Mouse (Mus musculus): ENCODE data around the gene Zfp526. TPM values are rescaled to one million over a fixed set of nuclear protein-coding genes. Genes with fewer than 3 reads are reported as not detected.

The Zfp526 gene
- total and polyA plus RNA-seq, 3 experiments = 9.5 to 14.8 TPM; not detected in 1

DNA sequence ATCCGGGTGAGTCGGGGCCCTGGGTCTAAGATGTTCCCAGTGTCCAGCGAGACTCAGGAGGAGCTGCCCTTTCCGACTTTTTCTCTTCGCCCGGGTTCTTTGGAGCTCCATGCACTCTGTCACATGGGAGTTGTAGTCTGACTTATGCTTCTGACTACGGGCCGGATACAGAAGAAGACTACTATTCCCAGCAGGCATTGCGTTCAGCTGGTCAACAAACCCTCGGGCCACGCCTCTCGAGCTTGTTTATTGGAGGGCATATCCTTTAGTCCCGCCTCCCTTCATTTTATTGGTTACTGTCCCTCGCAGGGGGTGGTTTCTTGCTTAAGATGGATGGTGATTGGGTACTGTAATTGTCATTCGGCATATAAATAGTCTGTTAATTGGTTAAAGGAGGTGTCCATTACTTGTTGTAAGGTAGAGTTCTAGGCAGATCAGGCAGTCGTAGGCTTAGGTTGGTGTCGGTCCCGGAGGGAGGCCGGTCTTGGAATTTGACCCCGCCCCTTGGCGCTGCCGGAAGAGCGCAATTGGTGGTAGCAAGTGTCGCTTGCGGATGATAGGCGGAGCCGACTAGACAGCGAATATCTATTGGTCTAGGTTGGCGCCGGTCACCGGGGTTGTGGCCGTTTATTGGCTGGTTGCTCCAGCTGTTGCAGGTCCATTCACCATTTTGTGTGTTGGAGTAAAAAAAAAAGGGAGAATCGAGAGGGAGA is 46.7 kb downstream of the Zfp526 start (continued):
- TF ChIP-seq USF2 (IDR thresholded peaks at IDR 0.05; ENCODE audit: borderline replicate concordance in 1 of 2, insufficient read depth in 1 of 2, low read depth in 1 of 2, low read length in 2 of 2) (no peak), UBTF (IDR thresholded peaks at IDR 0.05; ENCODE audit: borderline replicate concordance, insufficient read depth, low read depth, low read length) (no peak), TAL1 (IDR thresholded peaks at IDR 0.05; ENCODE audit: low read length) (no peak), POLR2A (IDR thresholded peaks at IDR 0.05; ENCODE audit: control insufficient read depth in 1 of 2, insufficient read depth in 1 of 2, low read depth in 1 of 2, low read length in 2 of 2, poor library complexity in 1 of 2) (peak in 1 of 2 experiments; percentile 53; a peak in 1 of 4 replicates), MXI1 (IDR thresholded peaks at IDR 0.05; ENCODE audit: low read depth, low read length) (no peak), RAD21 (IDR thresholded peaks at IDR 0.05; ENCODE audit: low read depth, low read length) (no peak), MAFK (IDR thresholded peaks at IDR 0.05; ENCODE audit: borderline replicate concordance, low read depth, low read length) (no peak), CHD2 (IDR thresholded peaks at IDR 0.05; ENCODE audit: low read length) (peak; percentile 93), CHD1 (IDR thresholded peaks at IDR 0.05; ENCODE audit: low read depth, low read length) (no peak), POLR2AphosphoS5 (IDR thresholded peaks at IDR 0.05; ENCODE audit: borderline replicate concordance, low read depth, low read length) (no peak), SIN3A (IDR thresholded peaks at IDR 0.05; ENCODE audit: low read length) (peak; percentile 43), JUND (IDR thresholded peaks at IDR 0.05; ENCODE audit: low read depth, low read length) (no peak), EP300 (IDR thresholded peaks at IDR 0.05; ENCODE audit: low read depth in 1 of 2, low read length in 2 of 2) (no peak), E2F4 (IDR thresholded peaks at IDR 0.05; ENCODE audit: borderline replicate concordance, low read depth, low read length) (no peak), MYC (IDR thresholded peaks at IDR 0.05; ENCODE audit: low read depth, low read length) (0 out of 2 replicates have a peak, but pooled peaks have one; percentile 16), HCFC1 (IDR thresholded peaks at IDR 0.05; ENCODE audit: low read depth, low read length) (peak; percentile 97), MAX (IDR thresholded peaks at IDR 0.05; ENCODE audit: low read length) (no peak), MEF2A (IDR thresholded peaks at IDR 0.05; ENCODE audit: extremely low read depth, insufficient replicate concordance, low read depth, low read length, poor library complexity, severe bottlenecking) (no peak), ZC3H11A (IDR thresholded peaks at IDR 0.05; ENCODE audit: low read depth, low read length) (no peak)

DNA sequence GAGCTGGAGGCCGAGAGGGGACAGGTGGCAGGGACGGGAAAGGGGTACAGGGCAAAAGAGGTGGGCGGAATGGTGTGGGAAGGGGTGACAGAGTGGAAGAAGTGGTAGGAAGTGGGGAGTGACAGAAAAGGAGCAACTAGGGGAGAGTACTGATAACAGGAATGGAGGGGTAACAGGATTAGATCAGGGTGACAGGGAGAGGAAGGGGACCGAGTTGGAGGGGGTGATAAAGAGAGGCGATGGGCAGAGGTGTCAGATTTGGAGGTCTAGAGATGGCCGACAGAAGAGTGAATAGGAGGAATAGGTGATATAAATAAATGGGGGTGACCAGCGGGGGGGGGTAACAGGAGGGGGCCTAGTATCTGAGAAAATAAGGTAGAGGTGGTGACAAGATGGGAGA is 47.4 kb downstream of the Zfp526 start:
- Histone ChIP-seq H3K27ac (ENCODE audit: control insufficient read depth, low read depth, low read length) (peak overlapping the region; percentile 85), H3K4me1 (ENCODE audit: control insufficient read depth in 1 of 2, insufficient read depth in 2 of 2, low read length in 2 of 2) (peaks cover 12 to 40% of the 10 kb centered on the region in 2 experiments; a peak in 3 of 4 replicates), H3K9me3 (replicated peaks; ENCODE audit: insufficient read depth, low read length) (no peaks in the 10 kb centered on the region), H3K4me3 (ENCODE audit: control insufficient read depth in 1 of 2, insufficient read depth in 1 of 2, low read depth in 2 of 2, low read length in 2 of 2) (peak overlapping the region; percentile 66 to 85), H3K36me3 (ENCODE audit: control insufficient read depth in 1 of 2, insufficient read depth in 2 of 2, low read length in 2 of 2) (peaks cover 0 to 30% of the 10 kb centered on the region in 2 experiments; a peak in 2 of 4 replicates), H3K9ac (ENCODE audit: control insufficient read depth, low read depth, low read length, poor library complexity, severe bottlenecking) (peak overlapping the region; percentile 84), H3K79me2 (ENCODE audit: control insufficient read depth, insufficient read depth, low read length, poor library complexity) (peaks cover 28% of the 10 kb centered on the region), H3K27me3 (ENCODE audit: control insufficient read depth in 1 of 2, insufficient read depth in 2 of 2, low read length in 2 of 2) (no peaks in the 10 kb centered on the region)
- DNase-seq (ENCODE audit: low read depth, low spot score) = no peak
- TF ChIP-seq POLR2A (IDR thresholded peaks at IDR 0.05; ENCODE audit: control insufficient read depth in 1 of 2, insufficient read depth in 1 of 2, low read depth in 1 of 2, low read length in 2 of 2, poor library complexity in 1 of 2) = 0 out of 4 replicates have a peak, but pooled peaks of 1 of the 2 experiments have one; percentile 19
- no peak for TF ChIP-seq UBTF (IDR thresholded peaks at IDR 0.05; ENCODE audit: borderline replicate concordance, insufficient read depth, low read depth, low read length)
- TF ChIP-seq POLR2AphosphoS5 (IDR thresholded peaks at IDR 0.05; ENCODE audit: borderline replicate concordance, low read depth, low read length) = no peak
- TF ChIP-seq RAD21 (IDR thresholded peaks at IDR 0.05; ENCODE audit: low read depth, low read length) = no peak
- 0 out of 2 replicates have a peak, but pooled peaks have one; percentile 6 for TF ChIP-seq TCF12 (IDR thresholded peaks at IDR 0.05; ENCODE audit: low read depth, low read length)
- TF ChIP-seq EP300 (IDR thresholded peaks at IDR 0.05; ENCODE audit: low read depth in 1 of 2, low read length in 2 of 2) = peak in 1 of 2 experiments; percentile 9; a peak in 1 of 4 replicates
- peak; percentile 32; the same call in 1 of the 2 replicates for TF ChIP-seq RCOR1 (IDR thresholded peaks at IDR 0.05; ENCODE audit: low read depth, low read length)
- peak; percentile 53 for TF ChIP-seq MXI1 (IDR thresholded peaks at IDR 0.05; ENCODE audit: low read depth, low read length)
- TF ChIP-seq MEF2A (IDR thresholded peaks at IDR 0.05; ENCODE audit: extremely low read depth, insufficient replicate concordance, low read depth, low read length, poor library complexity, severe bottlenecking) = no peak
- no peak for TF ChIP-seq NRF1 (IDR thresholded peaks at IDR 0.05; ENCODE audit: insufficient read depth, low read depth, low read length, poor library complexity, severe bottlenecking)
- TF ChIP-seq SIN3A (IDR thresholded peaks at IDR 0.05; ENCODE audit: low read length) = peak; percentile 52; the same call in 1 of the 2 replicates
- TF ChIP-seq ETS1 (IDR thresholded peaks at IDR 0.05; ENCODE audit: low read depth, low read length) = 0 out of 2 replicates have a peak, but pooled peaks have one; percentile 3
- peak; percentile 16; the same call in 1 of the 2 replicates for TF ChIP-seq GATA1 (IDR thresholded peaks at IDR 0.05; ENCODE audit: low read depth, low read length)
- no peak; the same call in 1 of the 2 replicates for TF ChIP-seq NELFE (IDR thresholded peaks at IDR 0.05; ENCODE audit: low read depth, low read length)
- 0 out of 2 replicates have a peak, but pooled peaks have one; percentile 79 for TF ChIP-seq MAZ (IDR thresholded peaks at IDR 0.05; ENCODE audit: low read depth, low read length)
